Mouse (Mus musculus): ENCODE results near the gene Gm20696.

- TF ChIP-seq CTCF (IDR thresholded peaks at IDR 0.05; ENCODE audit: control insufficient read depth, insufficient read depth, low read length) (no peak), POLR2A (IDR thresholded peaks at IDR 0.05; ENCODE audit: borderline replicate concordance, control insufficient read depth, low read depth, low read length) (no peak)
These were observed 17.4 kb upstream of the Gm20696 start for GRCm38 (mm10) chr6:99683974-99684373.
